Mouse (Mus musculus): Measurements from ENCODE around the gene Mt4.
A peak's percentile ranks its signal among the peaks of the same experiment; 100 is the strongest.
"Not testable (repeated sequence)": the region's sequence is repeated elsewhere in the genome, so short reads cannot be mapped to it uniquely, and the experiment has no call there.

Mt4 gene

DNA sequence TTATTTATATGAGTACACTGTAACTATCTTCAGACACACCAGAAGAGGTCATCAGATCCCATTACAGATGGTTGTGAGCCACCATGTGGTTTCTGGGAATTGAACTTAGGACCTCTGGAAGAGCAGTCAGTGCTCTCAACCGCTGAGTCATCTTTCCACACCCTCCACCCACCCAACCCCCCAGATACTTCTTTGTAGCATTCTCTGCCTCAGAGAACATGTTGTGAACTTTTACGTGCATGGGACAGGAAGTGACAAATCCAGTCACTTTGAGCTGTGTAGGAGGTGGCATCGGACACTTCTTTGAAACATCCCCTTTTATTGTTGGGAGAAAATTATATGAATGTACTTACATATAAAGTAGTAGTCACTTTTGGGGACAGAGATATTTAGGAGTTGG is 2.4 kb upstream of the Mt4 start:
- DNase-seq (ENCODE audit: low spot score in 2 of 2): not testable (repeated sequence)

DNA sequence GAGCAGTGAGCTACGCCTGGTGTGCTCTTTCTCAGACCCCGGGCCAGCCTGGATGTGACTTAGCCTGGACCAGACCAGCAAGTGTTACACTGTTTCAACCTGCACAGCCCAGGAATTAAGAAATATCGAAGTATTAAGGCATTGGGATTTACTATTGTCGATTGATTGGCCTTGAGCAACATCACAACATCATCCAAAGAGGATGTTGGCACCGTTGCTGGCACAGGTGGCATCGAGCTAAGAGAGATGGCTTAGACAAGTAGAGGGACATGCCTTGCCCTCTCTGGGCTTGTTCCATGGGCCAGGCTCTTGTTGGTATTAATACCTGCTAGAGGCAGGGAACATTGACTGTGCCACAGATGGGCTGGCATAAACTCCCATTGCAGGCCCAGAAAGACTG is 1.4 kb upstream of the Mt4 start:
- no peak for DNase-seq (ENCODE audit: low spot score in 2 of 2)

GRCm38 (mm10) chr8:94136192-94136591 is 805 bp upstream of the Mt4 start:
- no peak for DNase-seq (ENCODE audit: low spot score in 2 of 2)

DNA sequence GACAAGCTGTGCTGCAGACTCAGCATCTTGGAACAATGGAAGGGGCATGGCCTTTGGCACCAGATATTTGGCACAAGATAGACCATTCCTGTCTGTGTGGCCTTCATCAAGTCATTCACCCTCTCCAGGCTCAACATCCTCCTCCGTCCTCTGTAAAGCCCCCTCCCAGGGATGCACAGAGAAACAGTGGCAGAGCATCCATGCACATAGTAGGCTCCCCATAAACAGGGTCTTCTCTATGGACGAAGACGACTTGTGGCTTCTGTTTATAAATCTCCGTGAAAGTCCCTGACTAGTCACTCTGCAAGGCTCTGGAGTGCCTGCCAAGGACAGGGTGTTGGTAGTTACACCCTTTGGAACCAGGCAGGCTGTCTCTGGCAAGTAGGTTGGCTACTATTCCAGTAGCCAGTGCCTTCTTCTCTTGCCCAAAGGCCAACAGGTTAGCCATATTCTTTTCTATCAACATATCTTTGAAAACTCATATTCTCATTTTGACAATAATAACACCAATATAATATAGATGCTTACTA is 3.3 kb downstream of the Mt4 start:
- DNase-seq (ENCODE audit: low spot score in 2 of 2): no peak

DNA sequence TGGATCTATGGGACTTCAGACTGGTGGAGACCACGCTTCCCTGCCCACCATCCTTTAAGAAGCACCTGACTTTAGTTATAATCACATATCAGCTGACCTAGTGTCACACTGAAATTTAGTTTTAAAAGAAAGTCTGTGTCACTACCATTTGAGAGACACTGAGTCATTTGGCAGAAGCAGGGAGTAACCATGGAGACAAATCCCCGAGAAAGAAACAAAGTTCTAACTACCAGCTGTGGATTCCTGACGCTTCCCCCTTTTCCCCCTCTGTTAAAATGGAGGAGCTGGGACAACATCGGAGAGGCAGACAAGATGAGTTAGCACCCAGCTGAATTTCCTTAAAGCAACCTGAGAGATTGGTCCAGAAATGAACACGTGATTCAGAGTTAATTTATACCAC is 11.2 kb downstream of the Mt4 start:
- DNase-seq (ENCODE audit: low spot score in 2 of 2): no peak

GRCm38 (mm10) chr8:94150925-94151324 is 13.9 kb downstream of the Mt4 start:
- no peak for DNase-seq (ENCODE audit: low spot score in 2 of 2)

DNA sequence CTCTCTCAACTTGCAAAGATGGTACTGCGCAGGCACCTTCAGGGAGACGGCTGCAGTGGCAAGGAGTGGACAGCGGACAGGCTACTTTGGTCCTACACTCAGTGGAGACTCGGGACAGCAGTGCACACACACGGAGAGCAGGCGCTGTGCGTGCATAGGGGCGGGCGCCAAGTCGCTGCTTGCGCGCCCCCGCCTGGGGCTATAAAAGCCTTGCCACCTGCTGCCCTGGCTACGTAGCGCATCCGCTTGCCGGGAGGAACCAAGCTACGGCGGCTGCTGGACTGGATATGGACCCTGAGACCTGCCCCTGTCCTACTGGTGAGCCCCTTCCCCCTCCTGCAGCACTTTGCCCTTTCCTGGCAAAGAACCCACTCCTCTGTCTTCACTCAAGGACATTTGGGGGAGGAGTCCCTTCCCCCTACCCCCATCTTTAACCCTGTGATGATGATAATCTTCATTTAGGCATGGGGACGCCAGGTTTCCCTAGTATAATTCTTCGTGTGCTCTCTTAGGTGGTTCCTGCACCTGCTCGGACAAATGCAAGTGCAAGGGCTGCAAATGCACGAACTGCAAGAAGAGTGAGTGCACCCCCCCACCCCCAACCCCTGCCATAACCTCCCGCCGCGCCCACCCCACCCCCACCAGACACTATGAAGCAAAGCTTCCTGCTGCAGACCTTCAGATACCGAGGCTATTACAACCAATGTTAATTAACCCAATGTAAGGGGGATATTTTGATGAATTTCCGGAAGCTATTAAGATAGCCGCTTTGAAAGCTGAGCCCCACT is 15.7 kb downstream of the Mt4 start, which contains the start of gene Mt3:
Gene Mt3 (plus strand): TSS at position 95 of the 788 bp plus-strand sequence.
- peak in 1 of 2 experiments; percentile 37 for DNase-seq (ENCODE audit: low spot score in 2 of 2)

DNA sequence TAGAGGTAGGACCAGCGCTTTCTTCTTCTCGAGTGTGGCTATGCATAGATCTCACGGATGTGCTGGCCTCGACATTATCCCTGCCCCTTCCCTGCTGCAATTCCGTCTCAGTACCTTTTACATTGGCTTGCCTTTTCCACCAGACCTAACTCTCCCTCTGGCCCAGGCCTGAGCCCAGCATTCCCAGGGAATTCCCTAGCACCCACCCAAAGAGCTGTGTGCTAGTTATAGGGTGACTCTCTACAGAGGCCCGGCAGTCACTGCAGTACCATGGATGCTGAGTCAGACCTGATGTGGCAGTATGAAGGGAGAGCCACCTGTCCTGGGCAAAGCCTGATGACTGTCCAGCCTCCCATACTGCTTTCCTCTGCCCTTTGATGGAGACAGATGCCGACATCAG is 16.5 kb downstream of the Mt4 start:
- DNase-seq (ENCODE audit: low spot score in 2 of 2): no peak

DNA sequence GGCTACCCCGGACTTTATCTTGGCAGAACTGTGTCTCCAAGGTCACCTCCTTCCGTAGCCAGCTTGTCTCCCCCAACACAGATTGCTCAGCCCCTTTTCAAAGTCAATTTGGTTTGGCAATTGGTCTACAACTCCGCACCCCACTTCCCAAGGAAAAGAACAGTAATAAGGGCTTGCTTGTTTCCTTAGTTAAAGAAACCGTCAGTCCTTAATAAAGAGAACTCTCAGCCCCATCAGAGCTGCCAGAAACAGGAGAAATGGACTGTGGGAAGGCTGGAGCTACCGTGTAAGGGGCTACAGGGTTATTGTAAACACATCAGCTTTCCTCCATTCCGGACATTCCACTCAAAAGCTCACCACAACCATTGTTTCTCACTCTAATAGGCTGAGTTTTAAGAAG is 17.5 kb downstream of the Mt4 start:
- no peak for DNase-seq (ENCODE audit: low spot score in 2 of 2)

DNA sequence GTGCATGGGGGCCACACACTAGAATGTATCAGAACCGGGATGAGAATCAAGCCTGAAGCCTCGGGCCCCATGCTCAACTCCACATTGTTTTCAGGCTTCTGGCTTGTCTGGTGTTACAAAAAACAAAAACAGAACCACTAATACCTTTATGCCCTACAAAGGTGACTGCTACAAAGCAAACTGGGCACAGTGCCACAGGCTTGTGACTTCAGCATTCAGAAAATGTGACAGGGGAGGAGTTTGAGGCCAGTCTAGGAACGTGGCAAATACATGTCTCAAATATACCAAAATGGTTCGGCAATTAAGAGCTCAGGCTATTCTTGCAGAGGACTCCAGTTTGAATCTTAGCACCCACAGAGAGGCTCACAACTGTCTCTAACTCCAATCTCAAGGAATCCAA is 19.1 kb downstream of the Mt4 start:
- DNase-seq (ENCODE audit: low spot score in 2 of 2): no peak

GRCm38 (mm10) chr8:94165772-94166171 is 28.8 kb downstream of the Mt4 start:
- DNase-seq (ENCODE audit: low spot score in 2 of 2): not testable (repeated sequence)

DNA sequence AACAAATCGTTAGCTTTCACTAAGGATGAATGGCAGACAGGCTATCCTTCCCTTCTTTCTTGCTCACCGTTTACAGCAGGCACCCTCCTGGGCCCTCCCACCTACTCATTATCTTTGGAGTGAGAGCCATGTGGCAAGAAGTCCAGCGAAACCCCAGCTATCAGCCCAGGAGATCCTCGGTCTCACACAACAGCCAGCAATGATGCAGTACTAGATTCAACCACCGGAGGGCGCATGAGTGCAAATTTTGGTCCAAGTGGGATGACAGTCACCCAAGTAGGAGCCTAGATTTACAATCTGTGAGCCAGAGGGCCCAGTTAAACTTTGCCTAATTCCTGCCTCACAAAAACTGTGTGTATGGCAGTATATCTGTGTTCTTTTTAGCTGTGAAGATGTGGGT is 30.2 kb downstream of the Mt4 start:
- peak; percentile 91 to 92 for DNase-seq (ENCODE audit: low spot score in 2 of 2)

DNA sequence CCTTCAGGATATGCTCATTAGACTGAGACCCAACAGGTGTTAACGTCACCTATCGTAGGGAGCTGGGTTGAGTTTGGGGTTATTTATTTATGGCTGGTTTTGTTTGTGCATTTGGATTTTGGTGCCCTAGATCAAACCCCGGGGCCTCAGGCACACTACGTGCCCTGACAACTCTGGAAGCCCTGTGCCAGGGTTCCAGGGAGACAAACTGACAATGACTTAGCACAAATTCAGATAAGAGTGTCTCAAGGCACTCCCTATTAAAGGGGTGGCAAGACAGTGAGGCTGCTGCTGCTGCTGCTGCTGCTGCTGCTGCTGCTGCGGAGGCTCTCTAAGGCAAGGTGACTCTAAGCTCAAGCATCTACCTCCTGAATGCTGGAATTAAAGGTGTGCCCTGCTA is 32.5 kb downstream of the Mt4 start:
- DNase-seq (ENCODE audit: low spot score in 2 of 2): no peak

- no peak for DNase-seq (ENCODE audit: low spot score in 2 of 2)
These were observed 34.3 kb downstream of the Mt4 start for GRCm38 (mm10) chr8:94171321-94171755.

DNA sequence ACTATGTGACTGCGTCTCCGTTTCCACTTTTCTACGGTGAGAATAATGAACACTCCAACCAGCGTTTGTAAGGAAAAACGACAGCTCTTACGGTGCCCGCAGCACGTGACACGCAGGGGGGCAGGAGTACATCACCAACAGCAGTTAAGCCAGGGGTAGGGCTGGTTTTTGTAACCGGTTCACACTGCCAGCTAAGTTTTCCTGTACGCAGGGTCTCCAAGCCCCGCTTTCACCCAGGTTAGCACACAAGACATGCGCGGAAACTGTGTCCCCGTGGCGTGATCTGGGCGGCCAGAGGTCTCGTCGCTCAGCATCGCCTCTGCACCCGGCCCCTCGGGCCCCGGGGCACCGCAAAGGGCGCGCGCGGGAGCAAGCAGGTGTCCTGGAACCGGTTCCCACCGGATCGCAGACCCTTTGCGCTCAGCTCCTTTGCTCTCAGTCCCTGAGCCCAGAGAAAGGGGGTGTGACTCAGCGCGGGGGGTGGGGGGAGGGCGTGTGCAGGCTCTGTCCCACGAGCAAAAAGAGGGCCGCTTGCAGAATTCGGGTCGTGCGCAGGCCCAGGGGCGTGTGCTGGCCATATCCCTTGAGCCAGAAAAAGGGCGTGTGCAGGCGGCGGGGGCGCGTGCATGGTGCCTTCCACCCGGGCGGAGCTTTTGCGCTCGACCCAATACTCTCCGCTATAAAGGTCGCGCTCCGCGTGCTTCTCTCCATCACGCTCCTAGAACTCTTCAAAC is 35.2 kb downstream of the Mt4 start, which contains the start of gene Mt2:
Gene Mt2 (plus strand): TSS at position 590 of the 734 bp plus-strand sequence.
- peak; percentile 65 to 88 for DNase-seq (ENCODE audit: low spot score in 2 of 2)

- peak; percentile 39 to 45 for DNase-seq (ENCODE audit: low spot score in 2 of 2)
These were observed 36.1 kb downstream of the Mt4 start for GRCm38 (mm10) chr8:94172809-94173732.

GRCm38 (mm10) chr8:94173848-94174403 is 36.9 kb downstream of the Mt4 start:
- DNase-seq (ENCODE audit: low spot score in 2 of 2): no peak

- no peak for DNase-seq (ENCODE audit: low spot score in 2 of 2)
These were observed 37.7 kb downstream of the Mt4 start for GRCm38 (mm10) chr8:94174619-94175213.

GRCm38 (mm10) chr8:94177716-94178390 is 40.9 kb downstream of the Mt4 start:
- no peak for DNase-seq (ENCODE audit: low spot score in 2 of 2)

All from spleen, postnatal 10 days (tissue).